Comparison of ENCODE assay signal across 1 mouse cellular context in genomic region chr11:98960313-98960906, GRCm38 (mm10).
TF ChIP-seq lines count a peak whose summit lies in the region.

No protein-coding gene starts in this region.

TF ChIP-seq in MEL, 35 proteins besides CTCF, POLR2A, EP300 and RAD21 (continued from another document):
- TF ChIP-seq POLR2AphosphoS2 (IDR thresholded peaks at IDR 0.05; ENCODE audit: low read length) (no peak), BHLHE40 (IDR thresholded peaks at IDR 0.05; ENCODE audit: borderline replicate concordance, low read depth, low read length) (no peak), MYC (IDR thresholded peaks at IDR 0.05; ENCODE audit: low read depth, low read length) (no peak), ZMIZ1 (IDR thresholded peaks at IDR 0.05; ENCODE audit: low read depth, low read length) (no peak), ETS1 (IDR thresholded peaks at IDR 0.05; ENCODE audit: low read depth, low read length) (no peak)
